Mouse (Mus musculus) bone marrow macrophage, adult 2 months (primary cell): ENCODE measurements around the gene Ift57.

Experiments
- CTCF ChIP-seq: IDR thresholded peaks from 2 replicates; pipeline ENCODE4 v1.5.1; 2012; ENCODE audit warnings: low read depth, mild to moderate bottlenecking, low read length, moderate library complexity
- POLR2A ChIP-seq: IDR thresholded peaks from 2 replicates; pipeline ENCODE4 v1.6.1; 2012; ENCODE audit warnings: mild to moderate bottlenecking, low read depth, low read length, borderline replicate concordance

- TF ChIP-seq CTCF, result no peak
- TF ChIP-seq POLR2A, result no peak
Measured at GRCm38 (mm10) chr16:49723222-49723621, 24.2 kb downstream of the Ift57 start.
